Mouse (Mus musculus) G1E (cell line): ENCODE data around the gene Lrch1. TPM values are rescaled to one million over a fixed set of nuclear protein-coding genes. Genes with fewer than 3 reads are reported as not detected.

Experiments used
- ATAC-seq: 2 replicates; pipeline ENCODE4 v1.8.0; 2016; ENCODE audit warnings: mild to moderate bottlenecking; ENCODE audit not compliant: insufficient number of reproducible peaks, poor library complexity, low FRiP score, severe bottlenecking; ENCODE audit errors: extremely low read depth
- DNase-seq: peaks from one replicate; pipeline ENCODE4 v3.0.0; 2012; ENCODE audit warnings: low spot score
- H3K27me3 ChIP-seq: 2 replicates; pipeline ENCODE4 v1.6.1; 2012; ENCODE audit warnings: mild to moderate bottlenecking, low read length, inconsistent platforms; ENCODE audit not compliant: insufficient read depth
- H3K36me3 ChIP-seq: replicated peaks from 2 replicates; pipeline ENCODE3; 2012; ENCODE audit warnings: mild to moderate bottlenecking, inconsistent platforms
- H3K4me1 ChIP-seq: 2 replicates; pipeline ENCODE4 v1.6.1; 2012; ENCODE audit warnings: low read depth, low read length, inconsistent platforms, mixed read lengths; ENCODE audit not compliant: insufficient read depth
- H3K4me3 ChIP-seq: 2 replicates; pipeline ENCODE4 v1.5.1; 2012; ENCODE audit warnings: low read depth, mild to moderate bottlenecking, inconsistent platforms, low read length, moderate library complexity, mixed read lengths
- H3K9me3 ChIP-seq: replicated peaks from 2 replicates; pipeline ENCODE4 v1.6.1; 2012; ENCODE audit warnings: inconsistent platforms
- CTCF ChIP-seq: IDR thresholded peaks from 2 replicates; pipeline ENCODE4 v1.5.1; 2012; ENCODE audit warnings: low read depth, low read length, inconsistent platforms, mixed read lengths
- GATA1 ChIP-seq: IDR thresholded peaks from 2 replicates; pipeline ENCODE4 v1.6.1; 2012; ENCODE audit warnings: borderline replicate concordance, low read length, inconsistent platforms, mixed read lengths
- GATA2 ChIP-seq: IDR thresholded peaks from 2 replicates; pipeline ENCODE4 v1.6.1; 2012; ENCODE audit warnings: low read depth, low read length, inconsistent platforms, borderline replicate concordance
- POLR2AphosphoS5 ChIP-seq: IDR thresholded peaks from 2 replicates; pipeline ENCODE4 v1.6.1; 2012; ENCODE audit warnings: low read depth, low read length, inconsistent platforms; ENCODE audit not compliant: insufficient replicate concordance
- TAL1 ChIP-seq: conservative IDR thresholded peaks from 2 replicates; pipeline ENCODE4 v1.6.1; 2012; ENCODE audit warnings: low read depth, low read length, inconsistent platforms, mixed read lengths
- polyA plus RNA-seq: library from polyadenylated mRNA; stranded (reverse); fragments of >175 nt; gene quantifications from 2 replicates; pipeline ENCODE4 v1.2.3, GENCODE M21; 2012
- total RNA-seq, 2 experiments: library from RNA; stranded (forward) in 1 of 2; stranded (reverse) in 1 of 2; fragments of 200-1000 nt in 1 of 2; fragments of >200 nt in 1 of 2; fragmentation: Nextera tagmentation in 1 of 2; gene quantifications; 2 replicates each; pipeline ENCODE4 v1.2.3; 2014 to 2017

Gene Lrch1
- total and polyA plus RNA-seq, 3 experiments = 0.16 TPM; not detected in 2

DNA sequence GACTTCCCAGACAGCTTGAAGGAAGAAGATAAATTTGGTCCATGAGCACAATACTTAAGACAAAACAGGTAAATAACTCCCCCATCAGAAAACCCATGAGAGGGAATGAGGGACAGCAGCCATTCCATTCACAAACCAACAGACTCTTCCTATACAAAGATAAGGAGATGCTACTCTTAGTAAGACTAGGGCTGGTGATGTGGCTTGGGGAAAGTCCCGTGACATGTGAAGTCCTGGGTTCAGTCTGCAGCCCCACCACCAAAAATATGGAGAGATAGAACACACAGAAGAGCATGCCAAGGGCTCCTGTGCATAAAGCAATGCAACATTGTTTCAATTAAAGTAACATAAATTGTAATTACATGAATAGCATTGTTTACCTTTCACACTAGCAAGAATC is 88.5 kb downstream of the Lrch1 start:
- Histone ChIP-seq H3K4me1 (no peaks in the 10 kb centered on the region), H3K9me3 (no peaks in the 10 kb centered on the region), H3K36me3 (no peaks in the 10 kb centered on the region), H3K4me3 (no peak overlapping the region), H3K27me3 (no peaks in the 10 kb centered on the region)
- TF ChIP-seq POLR2AphosphoS5 = no peak
- no peak for TF ChIP-seq GATA1
- no peak for TF ChIP-seq GATA2
- TF ChIP-seq CTCF = no peak
- no peak for TF ChIP-seq TAL1
- ATAC-seq = no peak
- no peak for DNase-seq

DNA sequence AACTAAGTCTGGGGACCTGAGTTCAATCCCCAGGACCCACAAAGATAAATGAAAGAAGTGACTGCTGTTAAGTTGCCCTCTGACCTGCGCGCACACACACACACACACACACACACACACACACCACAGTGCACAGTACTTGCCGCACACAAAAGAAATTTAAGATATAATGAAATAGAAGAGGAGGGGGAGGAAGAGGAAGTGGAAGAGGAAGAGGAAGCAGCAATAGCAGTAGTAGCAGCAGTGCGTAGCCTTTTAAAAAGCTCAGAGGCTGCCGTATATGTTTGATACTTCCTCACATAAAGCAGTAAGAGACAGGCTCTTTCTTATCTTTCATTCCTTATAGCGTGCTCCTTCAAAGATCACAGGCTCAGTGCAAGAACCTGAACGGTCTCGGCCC is 92.2 kb downstream of the Lrch1 start:
- DNase-seq = no peak
- H3K36me3 ChIP-seq = no peaks in the 10 kb centered on the region

DNA sequence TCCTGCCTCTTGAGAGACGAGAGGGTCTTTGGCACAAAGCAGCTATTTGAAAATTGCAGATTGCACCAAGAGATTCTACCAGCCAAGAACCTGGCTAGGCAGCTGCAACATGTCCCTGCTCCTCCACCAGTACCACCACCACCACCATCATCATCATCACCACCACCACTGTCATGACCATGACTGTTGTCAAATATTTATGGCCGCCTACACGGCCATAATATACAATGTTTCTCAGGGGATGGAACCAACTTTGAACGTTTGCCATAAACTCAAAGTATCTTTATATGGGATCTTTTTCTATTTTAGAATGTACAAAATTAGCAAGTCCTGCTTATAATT is 93.9 kb downstream of the Lrch1 start:
- DNase-seq (no peak), ATAC-seq (no peak)
- H3K9me3 ChIP-seq = no peaks in the 10 kb centered on the region
- TF ChIP-seq GATA2 (no peak), GATA1 (no peak), TAL1 (no peak), POLR2AphosphoS5 (no peak), CTCF (no peak)
- no peaks in the 10 kb centered on the region for H3K27me3 ChIP-seq
- no peaks in the 10 kb centered on the region for H3K4me1 ChIP-seq
- H3K4me3 ChIP-seq = no peak overlapping the region
- no peaks in the 10 kb centered on the region for H3K36me3 ChIP-seq

More for the DNA sequence above, 92.2 kb downstream of the Lrch1 start:
- no peak for TF ChIP-seq CTCF
- TF ChIP-seq POLR2AphosphoS5 = no peak
- no peak for TF ChIP-seq GATA1
- TF ChIP-seq GATA2 = no peak
- Histone ChIP-seq H3K27me3 (no peaks in the 10 kb centered on the region), H3K9me3 (no peaks in the 10 kb centered on the region), H3K4me3 (no peak overlapping the region), H3K4me1 (no peaks in the 10 kb centered on the region)
- no peak for ATAC-seq

DNA sequence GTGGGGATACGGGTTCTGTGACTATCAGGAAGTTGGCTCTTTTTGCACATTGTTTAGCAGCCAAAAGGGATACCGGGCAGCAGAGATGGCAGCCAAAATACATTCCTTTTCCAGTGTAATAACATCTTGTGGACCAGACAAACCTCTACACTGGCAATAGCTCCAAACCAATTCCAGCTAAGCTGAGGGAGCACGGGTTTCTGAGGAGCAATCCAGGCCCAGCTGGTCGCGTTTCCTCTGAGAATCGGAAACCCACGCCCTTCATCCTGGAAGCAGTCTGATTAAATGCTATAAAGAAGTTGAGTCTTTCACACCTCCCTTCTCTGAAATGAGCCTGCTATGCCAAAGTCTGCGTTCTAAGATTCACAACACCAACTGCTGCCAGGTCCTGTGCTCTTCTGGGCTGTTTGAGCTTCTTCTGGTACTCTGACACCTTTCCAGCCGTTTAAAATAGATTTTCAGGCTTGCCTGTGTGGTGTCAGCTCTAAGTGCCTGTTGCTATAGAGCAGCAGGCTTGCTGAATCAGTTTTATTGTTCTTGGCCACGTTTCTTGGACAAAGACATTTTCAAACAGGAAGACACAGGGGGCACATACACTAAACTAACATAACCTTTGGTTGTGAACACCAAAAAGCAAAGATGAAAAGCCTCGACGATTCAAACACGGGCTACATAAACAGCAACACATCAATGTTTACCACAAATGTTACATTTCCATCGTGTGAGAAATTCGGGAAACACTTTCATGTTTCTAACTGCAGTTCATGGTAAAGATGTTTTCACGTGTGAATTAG is 94.5 kb downstream of the Lrch1 start:
- Histone ChIP-seq H3K4me3 (no peak overlapping the region), H3K9me3 (no peaks in the 10 kb centered on the region), H3K27me3 (no peaks in the 10 kb centered on the region), H3K36me3 (no peaks in the 10 kb centered on the region), H3K4me1 (no peaks in the 10 kb centered on the region)
- DNase-seq (no peak), ATAC-seq (no peak)
- TF ChIP-seq POLR2AphosphoS5 = no peak
- TF ChIP-seq TAL1 = no peak
- no peak for TF ChIP-seq CTCF
- no peak for TF ChIP-seq GATA2
- no peak for TF ChIP-seq GATA1

DNA sequence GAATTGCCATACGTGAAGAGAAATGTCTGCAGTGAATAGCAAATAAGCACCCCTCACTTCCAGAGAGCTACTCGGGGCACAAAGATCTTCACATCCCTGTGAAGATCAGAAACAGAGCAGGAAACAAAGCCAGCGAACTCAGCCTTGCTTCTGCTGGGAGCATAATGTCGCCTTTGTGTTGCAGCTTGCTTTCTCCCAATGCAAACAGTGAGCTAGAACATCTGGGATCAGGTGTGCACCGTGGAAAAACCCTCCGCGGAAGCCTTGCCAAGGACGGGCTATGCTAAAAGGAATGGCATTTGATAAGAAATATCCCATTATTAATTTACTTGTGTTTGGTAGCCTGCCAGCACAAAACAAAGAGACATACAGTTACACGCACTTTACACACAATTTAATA is 95.8 kb downstream of the Lrch1 start:
- no peak for ATAC-seq
- Histone ChIP-seq H3K27me3 (no peaks in the 10 kb centered on the region), H3K4me3 (no peak overlapping the region), H3K36me3 (no peaks in the 10 kb centered on the region), H3K9me3 (no peaks in the 10 kb centered on the region), H3K4me1 (no peaks in the 10 kb centered on the region)
- DNase-seq = no peak
- TF ChIP-seq TAL1 = no peak
- no peak for TF ChIP-seq GATA2
- TF ChIP-seq CTCF = no peak
- TF ChIP-seq POLR2AphosphoS5 = no peak
- TF ChIP-seq GATA1 = no peak

DNA sequence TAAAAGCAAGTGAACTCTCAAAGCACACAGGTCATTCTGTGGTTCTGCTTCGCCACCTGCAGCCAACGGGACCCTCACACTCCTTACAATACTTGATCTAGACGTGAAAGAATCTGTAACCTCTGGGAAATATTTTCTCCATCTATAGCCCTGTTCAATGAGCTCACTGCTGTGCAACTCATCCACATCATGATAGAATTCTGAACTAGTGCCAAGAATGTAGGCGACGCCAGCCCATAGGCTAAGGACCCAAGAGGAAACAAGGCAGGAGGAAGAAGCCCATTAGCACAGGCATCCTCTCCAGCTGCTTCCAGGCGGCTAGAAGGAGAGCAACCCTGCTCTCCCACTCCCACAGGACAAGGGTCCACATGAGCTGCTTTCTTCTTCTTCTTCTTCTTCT is 98.7 kb downstream of the Lrch1 start:
- no peak overlapping the region for H3K4me3 ChIP-seq
- no peak for DNase-seq
- no peak for ATAC-seq
- no peaks in the 10 kb centered on the region for H3K36me3 ChIP-seq
- H3K4me1 ChIP-seq = no peaks in the 10 kb centered on the region
- TF ChIP-seq POLR2AphosphoS5 (no peak), TAL1 (no peak)
- H3K9me3 ChIP-seq = no peaks in the 10 kb centered on the region
- no peaks in the 10 kb centered on the region for H3K27me3 ChIP-seq

DNA sequence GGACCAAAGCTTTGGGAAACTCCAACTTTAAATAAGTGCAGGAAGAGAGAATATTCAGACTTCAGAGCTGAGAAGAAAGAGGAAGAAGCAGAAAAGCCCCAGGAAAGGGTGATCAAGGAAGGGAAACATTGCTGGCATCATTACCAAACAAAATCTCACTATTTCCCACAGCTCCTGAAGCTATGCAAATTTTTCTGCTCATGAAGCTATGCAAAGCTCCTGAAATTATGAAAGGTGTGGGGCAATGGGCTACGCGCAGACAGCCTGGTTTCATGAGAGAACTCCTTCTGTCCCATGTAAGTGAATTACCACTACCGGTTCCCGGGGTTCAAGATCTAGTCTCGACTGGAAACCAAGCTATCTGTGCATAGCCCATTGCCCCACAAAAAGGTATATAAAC is 99.5 kb downstream of the Lrch1 start:
- H3K9me3 ChIP-seq = no peaks in the 10 kb centered on the region
- no peaks in the 10 kb centered on the region for H3K4me1 ChIP-seq
- TF ChIP-seq CTCF (no peak), POLR2AphosphoS5 (no peak), GATA1 (no peak), GATA2 (no peak), TAL1 (no peak)
- H3K4me3 ChIP-seq = no peak overlapping the region
- no peaks in the 10 kb centered on the region for H3K36me3 ChIP-seq
- no peak for DNase-seq
- ATAC-seq = no peak
- no peaks in the 10 kb centered on the region for H3K27me3 ChIP-seq
